Mouse (Mus musculus) thymus, postnatal 25 days (tissue): ENCODE results near the gene Pttg1ip.

ENCODE experiments used
- DNase-seq: peaks from one replicate; pipeline ENCODE4 v3.0.0; 2022

Pttg1ip gene

GRCm38 (mm10) chr10:77569973-77570658 is 11.4 kb upstream of the Pttg1ip start:
- no peak for DNase-seq

- DNase-seq, result peak; percentile 25
Measured at GRCm38 (mm10) chr10:77572225-77572624, 9.3 kb upstream of the Pttg1ip start.

GRCm38 (mm10) chr10:77573162-77573561 is 8.4 kb upstream of the Pttg1ip start:
- DNase-seq, result no peak

- DNase-seq, result no peak
Measured at GRCm38 (mm10) chr10:77580027-77580920, 1.2 kb upstream of the Pttg1ip start.

GRCm38 (mm10) chr10:77581023-77581407 is 505 bp upstream of the Pttg1ip start:
- no peak for DNase-seq

GRCm38 (mm10) chr10:77582285-77582618 is 732 bp downstream of the Pttg1ip start:
- no peak for DNase-seq

GRCm38 (mm10) chr10:77583795-77584422 is 2.4 kb downstream of the Pttg1ip start:
- no peak for DNase-seq

GRCm38 (mm10) chr10:77586637-77587036 is 5.1 kb downstream of the Pttg1ip start:
- no peak for DNase-seq

- DNase-seq, result no peak
Measured at GRCm38 (mm10) chr10:77587091-77587775, 5.7 kb downstream of the Pttg1ip start.

GRCm38 (mm10) chr10:77588036-77588435 is 6.5 kb downstream of the Pttg1ip start:
- no peak for DNase-seq

- no peak for DNase-seq
Measured at GRCm38 (mm10) chr10:77589117-77589516, 7.6 kb downstream of the Pttg1ip start.

GRCm38 (mm10) chr10:77589749-77590148 is 8.2 kb downstream of the Pttg1ip start:
- no peak for DNase-seq

GRCm38 (mm10) chr10:77590812-77591211 is 9.3 kb downstream of the Pttg1ip start:
- peak; percentile 79 for DNase-seq

GRCm38 (mm10) chr10:77591546-77591945 is 10.0 kb downstream of the Pttg1ip start:
- DNase-seq, result no peak

- DNase-seq, result no peak
Measured at GRCm38 (mm10) chr10:77596060-77596459, 14.5 kb downstream of the Pttg1ip start.

- no peak for DNase-seq
Measured at GRCm38 (mm10) chr10:77603021-77603420, 21.5 kb downstream of the Pttg1ip start.

- DNase-seq, result peak; percentile 16
Measured at GRCm38 (mm10) chr10:77604111-77604510, 22.6 kb downstream of the Pttg1ip start.

GRCm38 (mm10) chr10:77604958-77605357 is 23.4 kb downstream of the Pttg1ip start:
- no peak for DNase-seq

- DNase-seq, result peak; percentile 36
Measured at GRCm38 (mm10) chr10:77605368-77605767, 23.8 kb downstream of the Pttg1ip start.

- peak; percentile 100 for DNase-seq
Measured at GRCm38 (mm10) chr10:77605908-77606826, 24.6 kb downstream of the Pttg1ip start, which contains the start of the genes Sumo3 and Gm49325. Gene Sumo3 (plus strand): TSS chr10:77606097. Gene Gm49325 (plus strand): TSS chr10:77606197.

- peak; percentile 38 for DNase-seq
Measured at GRCm38 (mm10) chr10:77606855-77607254, 25.3 kb downstream of the Pttg1ip start.

- no peak for DNase-seq
Measured at GRCm38 (mm10) chr10:77607441-77607840, 25.9 kb downstream of the Pttg1ip start.
